Mouse (Mus musculus) left cerebral cortex, adult 18-20 months (tissue): Measurements from ENCODE around the gene Rxfp1. TPM values are rescaled to one million over a fixed set of nuclear protein-coding genes. Genes with fewer than 3 reads are reported as not detected.

Source experiments
- DNase-seq, 2 experiments: peaks; one replicate each; pipeline ENCODE4 v3.0.0; 2021 to 2022; ENCODE audit warnings: low spot score in 2 of 2, mixed read lengths in 1 of 2
- total RNA-seq, 2 experiments: library from RNA; stranded (reverse); gene quantifications; 2 replicates each; pipeline ENCODE4 v1.2.3; 2021

Rxfp1 gene
- total RNA-seq, 2 experiments from 2014 or later = 12.0 to 16.8 TPM

DNA sequence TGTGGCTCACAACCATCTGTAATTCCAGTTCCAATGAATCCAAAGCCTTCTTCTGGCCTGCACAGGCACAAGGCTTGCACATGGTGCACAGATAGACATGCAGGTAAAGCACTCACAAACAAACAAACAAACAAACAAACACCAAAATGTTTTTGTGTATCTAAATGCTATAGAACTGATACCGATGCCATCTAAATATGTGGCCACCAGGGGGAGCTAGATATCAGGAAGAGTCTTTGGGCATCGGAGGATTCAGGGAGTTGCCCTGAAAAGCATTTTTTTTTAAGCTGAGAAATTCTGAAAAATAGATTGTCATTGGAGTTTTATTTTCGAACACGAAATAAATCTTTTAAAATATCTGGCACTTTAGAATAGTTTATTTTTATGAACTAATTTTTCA, 64.6 kb downstream of the Rxfp1 start:
- peak; percentile 63 to 83 for DNase-seq

DNA sequence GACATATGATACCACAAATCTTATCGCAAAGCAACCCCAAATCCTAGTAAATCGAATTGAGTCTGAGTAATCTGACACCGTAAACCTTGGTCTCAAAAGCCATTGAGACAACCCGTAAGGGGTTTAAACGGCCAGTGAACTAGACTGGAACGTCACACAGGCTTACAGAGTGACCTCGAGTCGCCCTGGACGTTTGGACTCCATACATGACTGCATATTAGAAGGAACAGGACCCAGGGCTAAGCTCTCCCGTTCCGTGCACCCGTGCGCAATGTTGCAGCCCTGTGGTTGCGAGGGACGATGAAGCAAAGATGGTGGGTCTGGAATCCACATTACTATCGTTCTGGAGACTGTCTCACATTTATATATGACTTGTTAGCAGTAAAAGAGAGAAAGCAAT, 65.5 kb downstream of the Rxfp1 start:
- DNase-seq = no peak

DNA sequence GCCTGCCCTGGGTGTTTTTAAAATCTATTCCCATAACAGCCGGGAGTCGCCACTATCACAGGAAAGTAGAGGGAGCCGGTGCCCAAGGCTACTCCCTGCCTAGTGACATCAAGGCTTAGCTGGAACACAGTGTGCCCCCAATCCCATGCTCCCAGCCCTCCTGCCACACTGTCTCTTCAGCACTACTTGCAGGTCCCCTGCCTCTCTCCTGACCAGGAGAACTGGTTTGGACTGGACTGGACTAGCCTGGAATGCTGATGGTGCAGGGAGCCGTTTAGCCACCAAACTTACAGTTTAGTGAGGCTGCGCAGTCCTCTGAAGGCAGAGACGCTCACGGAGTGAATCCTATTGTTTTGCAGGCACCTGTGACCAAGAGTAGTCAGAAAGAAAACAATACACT, 67.1 kb downstream of the Rxfp1 start:
- no peak for DNase-seq

DNA sequence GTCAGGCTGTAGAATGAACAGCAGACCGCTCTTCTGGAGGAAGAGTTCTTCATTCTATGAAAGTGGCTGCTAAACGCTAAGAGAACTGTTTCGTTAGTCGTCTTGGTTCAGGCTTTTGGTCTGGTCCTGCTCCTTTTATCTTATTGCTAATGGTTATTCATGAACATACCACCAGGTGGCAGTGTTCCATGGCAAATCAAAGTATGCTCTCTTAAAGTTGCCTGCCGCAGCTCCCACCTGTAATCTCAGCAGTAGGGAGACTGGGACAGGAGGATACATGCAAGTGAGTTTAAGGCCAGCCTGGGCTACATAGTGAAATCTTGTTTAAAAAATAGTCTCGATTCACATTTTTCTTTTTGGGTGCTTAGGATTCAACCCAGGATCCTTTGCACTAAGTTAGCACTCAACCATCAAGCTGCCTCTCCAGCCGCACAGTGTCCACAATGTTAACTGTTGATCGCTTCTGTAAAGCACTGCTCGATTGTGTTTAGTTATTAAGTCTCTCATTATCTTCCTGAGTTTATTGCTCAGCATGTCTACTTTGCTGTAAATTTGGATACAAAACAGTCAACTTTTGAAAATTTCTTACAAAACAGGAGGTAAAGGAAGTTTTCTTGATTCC, 72.8 kb downstream of the Rxfp1 start:
- DNase-seq = peak; percentile 48 to 69

DNA sequence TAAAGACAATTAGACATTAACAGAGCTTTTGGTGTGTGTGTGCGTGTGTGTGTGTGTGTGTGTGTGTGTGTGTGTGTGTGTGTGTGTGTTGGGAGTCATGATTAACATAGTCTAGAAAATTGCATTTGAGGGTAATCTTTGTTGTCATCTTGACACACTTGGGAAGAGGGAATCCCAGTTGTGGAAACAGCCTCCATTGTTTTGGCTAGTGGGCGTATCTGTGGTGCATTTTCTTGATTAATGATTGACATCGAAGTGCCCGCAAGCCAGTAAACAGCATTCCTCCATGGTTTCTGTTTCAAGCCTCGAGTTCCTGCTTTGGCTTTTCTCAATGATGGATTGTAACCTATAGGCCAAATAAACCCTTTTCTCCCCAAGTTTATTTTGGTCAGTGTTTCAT, 81.0 kb downstream of the Rxfp1 start:
- no peak for DNase-seq

DNA sequence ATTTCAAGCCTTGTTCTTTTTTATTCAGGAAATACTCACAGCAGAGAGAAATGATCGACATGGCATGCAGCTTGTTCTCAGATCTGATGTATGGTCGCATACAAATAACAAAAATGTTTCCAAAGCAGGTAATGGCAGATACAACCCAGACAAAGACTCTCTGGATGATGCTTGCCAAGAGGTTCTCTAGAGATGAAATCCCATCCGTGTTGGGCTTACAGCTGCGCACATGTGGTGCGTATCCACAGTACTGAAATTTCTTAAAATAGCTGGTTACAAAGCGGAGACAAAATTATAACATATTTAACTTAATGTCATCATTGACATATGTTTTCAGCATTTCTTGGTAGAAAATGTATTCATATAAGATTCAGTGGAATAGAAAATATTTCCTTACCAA, 85.6 kb downstream of the Rxfp1 start:
- no peak for DNase-seq

DNA sequence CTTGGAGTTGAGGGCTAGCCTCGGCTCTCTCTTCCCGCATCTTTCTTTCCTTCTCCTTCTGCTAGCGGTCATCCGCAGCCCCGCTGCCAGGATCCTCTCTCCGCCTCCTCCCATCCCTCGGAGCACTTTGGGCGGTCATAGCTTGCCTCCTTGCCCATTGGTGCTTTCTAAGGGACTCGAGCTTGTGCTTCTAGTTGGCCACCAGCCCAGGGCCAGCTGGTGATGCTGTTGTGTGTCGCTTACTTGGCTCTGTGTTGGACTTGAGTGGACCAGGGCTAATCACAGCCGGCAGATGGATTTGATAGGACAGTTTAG, 108.3 kb downstream of the Rxfp1 start, which contains the start of gene Etfdh:
Gene Etfdh (minus strand): TSS at position 85 of the 315 bp plus-strand sequence.
- DNase-seq = peak; percentile 18 to 41

DNA sequence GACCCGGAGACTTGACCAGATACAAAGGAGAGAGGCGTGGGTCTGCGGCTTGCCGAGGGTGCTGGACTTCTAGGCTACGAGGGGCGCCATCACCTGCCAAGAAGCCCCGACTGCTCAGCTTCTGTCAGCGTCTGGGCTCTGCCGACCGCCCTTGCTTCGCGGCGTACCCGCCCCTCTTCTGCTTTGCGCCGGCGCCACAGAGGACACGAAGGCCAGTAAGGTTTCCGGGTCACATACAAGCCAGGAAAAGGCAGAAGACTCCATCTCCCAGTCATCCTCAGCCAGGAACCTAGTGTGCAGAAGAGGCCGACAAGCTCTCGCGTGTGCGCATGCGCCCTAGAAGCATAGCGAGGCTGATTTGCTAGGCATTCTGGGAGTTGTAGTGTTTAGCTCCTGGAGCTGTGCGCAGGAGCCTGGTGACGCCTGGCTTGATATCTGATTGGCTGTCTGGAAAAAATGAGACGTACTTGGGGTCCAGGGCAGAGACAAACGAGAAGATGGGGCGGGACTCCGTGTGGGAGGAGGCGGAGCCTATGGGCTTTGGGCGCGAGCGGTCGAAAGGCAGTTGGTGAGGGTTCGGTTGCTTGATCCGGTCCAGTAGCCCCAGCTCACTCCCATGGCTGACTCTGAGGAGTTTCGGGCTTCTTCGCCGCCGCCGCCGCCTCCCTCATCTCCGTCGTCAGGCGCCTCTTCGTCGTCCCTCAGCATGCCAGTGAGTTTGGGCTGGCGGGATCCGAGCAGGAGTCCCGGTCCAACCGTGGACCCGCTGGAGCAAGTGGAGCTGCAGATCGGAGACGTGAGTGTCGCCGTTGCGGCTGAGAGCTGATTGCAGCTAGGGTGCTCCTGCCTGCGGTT, 108.9 kb downstream of the Rxfp1 start, which contains the start of gene 4930579G24Rik:
Gene 4930579G24Rik (plus strand): TSS at position 519 of the 855 bp plus-strand sequence.
- peak; percentile 90 to 96 for DNase-seq

DNA sequence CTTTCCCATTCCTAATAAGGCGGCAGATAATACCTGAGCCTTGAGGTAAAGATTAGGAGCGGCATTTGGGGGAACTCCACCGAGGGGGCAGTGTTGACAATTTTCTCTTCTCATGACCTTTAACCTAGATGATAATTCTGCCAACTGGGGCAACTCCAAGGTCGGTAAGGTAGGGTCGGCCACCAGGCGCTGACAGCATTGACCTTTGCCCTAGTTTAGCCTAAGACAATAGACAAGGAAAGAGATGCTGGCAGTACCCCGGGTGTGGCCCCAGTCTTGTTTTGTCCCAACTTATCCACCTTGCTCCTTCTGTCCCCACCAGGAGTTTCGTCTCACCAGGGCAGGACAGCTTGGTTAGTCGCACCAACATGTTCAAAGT, 109.5 kb downstream of the Rxfp1 start:
- DNase-seq = no peak

DNA sequence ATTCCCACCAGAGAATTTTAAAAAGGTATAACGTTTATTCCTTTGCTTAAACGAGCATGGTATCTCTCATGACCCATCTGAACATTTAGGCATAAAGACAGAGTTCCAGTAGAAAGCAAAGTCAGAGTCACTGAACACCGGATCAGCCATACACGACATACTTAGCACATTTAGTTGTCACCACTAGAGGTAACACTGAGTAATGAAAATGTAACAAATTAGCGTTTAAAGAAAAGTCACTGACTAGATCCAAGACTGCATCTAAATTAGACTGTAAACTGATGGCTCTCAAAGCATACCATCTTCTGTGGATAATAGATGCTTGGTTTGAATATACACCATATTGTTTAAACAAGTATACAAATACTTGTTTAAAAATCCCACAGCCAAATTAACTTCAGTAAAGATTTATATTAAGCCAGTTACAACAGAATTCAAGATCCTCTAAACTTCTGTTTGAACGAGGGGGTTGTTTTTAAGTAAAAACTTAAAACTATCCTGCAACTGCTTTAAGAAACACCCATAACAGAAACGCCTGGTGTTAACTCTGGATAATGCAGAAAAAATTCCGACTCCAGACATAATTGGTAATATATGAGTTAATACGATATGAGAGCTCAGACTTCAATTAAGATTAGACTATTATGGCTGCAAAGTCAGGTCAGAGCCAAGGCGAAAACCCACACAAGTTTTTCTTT, 110.0 kb downstream of the Rxfp1 start:
- no peak for DNase-seq

DNA sequence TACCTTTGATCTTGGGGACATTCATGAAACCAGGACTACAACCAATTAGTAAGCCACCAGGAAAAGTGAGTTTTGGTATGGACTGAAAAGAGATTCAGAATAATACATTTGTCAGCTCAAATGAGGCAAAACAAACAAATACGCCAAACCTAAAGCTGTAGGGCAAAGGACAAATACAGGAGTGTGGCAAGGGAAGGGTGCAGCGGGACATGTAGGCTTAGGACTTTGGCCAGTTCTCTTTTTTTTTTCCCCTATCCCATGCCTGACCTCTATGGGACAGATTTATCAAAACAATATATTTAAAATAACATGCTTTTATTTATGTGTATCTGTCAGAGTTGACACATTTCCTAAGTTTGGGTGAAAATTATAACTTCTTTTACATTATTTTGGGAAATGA, 127.8 kb downstream of the Rxfp1 start:
- no peak for DNase-seq

DNA sequence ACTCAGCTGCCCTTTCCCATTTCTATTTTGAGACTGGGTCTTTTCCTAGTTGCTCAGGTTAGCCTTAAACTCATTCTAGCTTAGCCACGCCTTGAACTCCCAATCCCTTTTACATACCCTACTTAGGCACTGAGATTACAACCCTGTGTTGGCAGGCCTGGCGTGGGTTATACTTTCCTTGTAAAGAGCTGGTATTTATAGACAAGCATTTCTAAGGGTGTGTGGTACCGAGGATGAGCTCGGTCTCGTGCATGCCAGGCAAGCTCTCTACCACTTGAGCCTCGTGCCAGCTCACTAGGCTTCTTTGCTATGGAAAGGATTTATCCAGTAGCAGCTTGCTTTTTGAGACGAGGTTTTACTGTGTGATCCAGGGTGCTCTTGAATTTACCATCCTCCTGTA, 142.2 kb downstream of the Rxfp1 start:
- no peak for DNase-seq

DNA sequence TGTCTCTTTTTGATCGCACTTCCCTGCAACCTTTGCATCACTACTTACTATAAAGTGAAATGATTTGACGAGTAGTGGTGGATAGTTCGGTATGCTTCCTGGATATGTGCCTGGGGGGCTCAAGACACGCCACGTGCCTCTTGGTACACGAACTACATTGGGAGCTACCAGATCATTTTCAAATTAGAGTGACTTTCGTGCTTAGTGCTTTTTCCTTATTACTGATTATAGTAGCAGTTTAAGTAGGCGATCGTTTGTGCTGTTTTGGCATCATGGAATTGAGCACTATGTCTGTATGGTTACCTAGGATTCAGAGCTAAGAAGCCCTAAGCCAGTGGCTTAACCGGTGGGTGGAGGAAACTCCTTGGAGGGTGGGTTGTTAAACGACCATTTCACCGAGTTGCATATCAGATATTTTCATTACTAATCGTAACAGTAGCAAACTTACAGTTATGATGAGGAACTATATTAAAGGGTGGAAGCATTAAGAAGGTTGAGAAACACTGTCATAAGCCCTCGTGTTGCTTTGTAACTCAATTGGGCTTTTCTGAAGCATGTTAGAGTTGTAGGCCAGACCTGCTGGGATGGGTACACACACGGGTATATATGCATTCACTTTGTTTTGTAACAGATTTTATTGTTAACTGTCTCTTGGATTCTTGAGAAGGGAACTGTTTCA, 145.7 kb downstream of the Rxfp1 start:
- DNase-seq = no peak

Other genes with a start within 250 kb of the Rxfp1 start
- gene Fnip2, start 170.1 kb downstream of the Rxfp1 start, total RNA-seq = 10 to 100 TPM; 18.2 to 18.5 TPM
- 10 to 100 TPM; 68.9 to 69.1 TPM for gene Ppid, start 146.5 kb downstream of the Rxfp1 start, total RNA-seq
- 1 to 10 TPM; 1.2 to 1.5 TPM for gene 4930579G24Rik, start 108.8 kb downstream of the Rxfp1 start, total RNA-seq
- 10 to 100 TPM; 22.2 to 24.7 TPM for gene Etfdh, start 108.4 kb downstream of the Rxfp1 start, total RNA-seq
- gene Tmem144, start 114.9 kb upstream of the Rxfp1 start, total RNA-seq = 10 to 100 TPM; 11.5 to 18.6 TPM
- 1 to 10 TPM; 4.2 to 7.1 TPM for gene Fam198b, start 146.7 kb upstream of the Rxfp1 start, total RNA-seq